Mouse (Mus musculus) liver, adult 2 months (tissue): ENCODE data around the gene Gatd1.

Experiments
- CTCF ChIP-seq: fragments of 200-500 bp; IDR thresholded peaks from 2 replicates; pipeline ENCODE4 v1.5.1; 2011; ENCODE audit warnings: low read depth, low read length, control low read depth
- POLR2A ChIP-seq: fragments of 200-500 bp; IDR thresholded peaks from 2 replicates; pipeline ENCODE4 v1.6.1; 2011; ENCODE audit warnings: low read length, control low read depth; ENCODE audit not compliant: insufficient read depth; ENCODE audit errors: extremely low read depth

GRCm38 (mm10) chr7:141443828-141444237 is 29.9 kb upstream of the Gatd1 start, which contains the start of gene Pidd1:
- no peak for TF ChIP-seq CTCF
- TF ChIP-seq POLR2A, result no peak
